Mouse (Mus musculus) erythroblast, adult 5-6 weeks (primary cell): ENCODE results near the gene Gm28041. TPM values are rescaled to one million over a fixed set of nuclear protein-coding genes. Genes with fewer than 3 reads are reported as not detected.

Experiments used
- total RNA-seq, 2 experiments: library from RNA; stranded (forward) in 1 of 2; stranded (reverse) in 1 of 2; fragments of 150-400 nt in 1 of 2; fragments of 200-764, 138-1000 nt in 1 of 2; gene quantifications; 2 replicates each; pipeline versions ENCODE4 v1.2.3 to v1.2.4; 2015 to 2017; ENCODE audit warnings: low replicate concordance in 2 of 2

Gene Gm28041
- total RNA-seq, 2 experiments from 2014 or later = not detected

Other genes with a start within 250 kb of the Gm28041 start
- gene Rsl1, start 202.6 kb downstream of the Gm28041 start, total RNA-seq (2015; ENCODE audit: low replicate concordance) = 2.3 TPM in 1 of 2 replicates, not detected in the other
- 0.60 TPM in 1 of 2 replicates, not detected in the other for gene Rsl1, start 202.6 kb downstream of the Gm28041 start, total RNA-seq (2017; ENCODE audit: low replicate concordance)
- gene Zfp455, start 181.2 kb downstream of the Gm28041 start, total RNA-seq (2015; ENCODE audit: low replicate concordance) = 1.5 and 3.1 TPM in 2 replicates
- 1.4 TPM in 1 of 2 replicates, not detected in the other for gene Zfp455, start 181.2 kb downstream of the Gm28041 start, total RNA-seq (2017; ENCODE audit: low replicate concordance)
- 3.3 TPM in 1 of 2 replicates, not detected in the other for gene Zfp458, start 97.3 kb downstream of the Gm28041 start, total RNA-seq (2015; ENCODE audit: low replicate concordance)
- gene Zfp458, start 97.3 kb downstream of the Gm28041 start, total RNA-seq (2017; ENCODE audit: low replicate concordance) = 2.7 TPM in 1 of 2 replicates, not detected in the other
- not detected in 2 replicates for gene Zfp457, start 69.2 kb downstream of the Gm28041 start, total RNA-seq (2015; ENCODE audit: low replicate concordance)
- 0.56 TPM in 1 of 2 replicates, not detected in the other for gene Zfp457, start 69.2 kb downstream of the Gm28041 start, total RNA-seq (2017; ENCODE audit: low replicate concordance)
- 4.0 and 5.0 TPM in 2 replicates for gene Zfp595, start 43.2 kb downstream of the Gm28041 start, total RNA-seq (2015; ENCODE audit: low replicate concordance)
- gene Zfp595, start 43.2 kb downstream of the Gm28041 start, total RNA-seq (2017; ENCODE audit: low replicate concordance) = 2.0 and 7.8 TPM in 2 replicates
- gene Gm28044, start 15.2 kb downstream of the Gm28041 start, total RNA-seq (2015; ENCODE audit: low replicate concordance) = not detected in 2 replicates
- not detected in 2 replicates for gene Gm28044, start 15.2 kb downstream of the Gm28041 start, total RNA-seq (2017; ENCODE audit: low replicate concordance)
- gene Zfp953, start 15.1 kb downstream of the Gm28041 start, total RNA-seq (2015; ENCODE audit: low replicate concordance) = 3.1 and 5.0 TPM in 2 replicates
- gene Zfp953, start 15.1 kb downstream of the Gm28041 start, total RNA-seq (2017; ENCODE audit: low replicate concordance) = 6.8 and 7.6 TPM in 2 replicates
- gene Zfp456, start 77 bp upstream of the Gm28041 start, total RNA-seq (2015; ENCODE audit: low replicate concordance) = 0.19 and 0.63 TPM in 2 replicates
- gene Zfp456, start 77 bp upstream of the Gm28041 start, total RNA-seq (2017; ENCODE audit: low replicate concordance) = 0.56 and 1.5 TPM in 2 replicates
- 3.5 and 7.7 TPM in 2 replicates for gene Zfp429, start 24.1 kb upstream of the Gm28041 start, total RNA-seq (2015; ENCODE audit: low replicate concordance)
- 3.5 and 3.6 TPM in 2 replicates for gene Zfp429, start 24.1 kb upstream of the Gm28041 start, total RNA-seq (2017; ENCODE audit: low replicate concordance)
- gene Zfp459, start 45.7 kb upstream of the Gm28041 start, total RNA-seq (2015; ENCODE audit: low replicate concordance) = 0.42 TPM in 1 of 2 replicates, not detected in the other
- 1.7 TPM in 2 replicates for gene Zfp459, start 45.7 kb upstream of the Gm28041 start, total RNA-seq (2017; ENCODE audit: low replicate concordance)
- gene Zfp874a, start 75.9 kb upstream of the Gm28041 start, total RNA-seq (2015; ENCODE audit: low replicate concordance) = 72.8 and 75.0 TPM in 2 replicates
- 112 and 135 TPM in 2 replicates for gene Zfp874a, start 75.9 kb upstream of the Gm28041 start, total RNA-seq (2017; ENCODE audit: low replicate concordance)
- 48.9 and 51.3 TPM in 2 replicates for gene Zfp874b, start 108.5 kb upstream of the Gm28041 start, total RNA-seq (2015; ENCODE audit: low replicate concordance)
- 71.6 and 103 TPM in 2 replicates for gene Zfp874b, start 108.5 kb upstream of the Gm28041 start, total RNA-seq (2017; ENCODE audit: low replicate concordance)
- gene Zfp58, start 124.8 kb upstream of the Gm28041 start, total RNA-seq (2015; ENCODE audit: low replicate concordance) = 1.5 TPM in 1 of 2 replicates, not detected in the other
- gene Zfp58, start 124.8 kb upstream of the Gm28041 start, total RNA-seq (2017; ENCODE audit: low replicate concordance) = 1.0 and 2.1 TPM in 2 replicates
- gene Gm26965, start 150.4 kb upstream of the Gm28041 start, total RNA-seq (2015; ENCODE audit: low replicate concordance) = not detected in 2 replicates
- gene Gm26965, start 150.4 kb upstream of the Gm28041 start, total RNA-seq (2017; ENCODE audit: low replicate concordance) = not detected in 2 replicates
- 5.8 and 7.1 TPM in 2 replicates for gene Zfp87, start 150.4 kb upstream of the Gm28041 start, total RNA-seq (2015; ENCODE audit: low replicate concordance)
- 10.6 and 23.1 TPM in 2 replicates for gene Zfp87, start 150.4 kb upstream of the Gm28041 start, total RNA-seq (2017; ENCODE audit: low replicate concordance)
- gene Zfp748, start 178.1 kb upstream of the Gm28041 start, total RNA-seq (2015; ENCODE audit: low replicate concordance) = 3.3 and 6.7 TPM in 2 replicates
- gene Zfp748, start 178.1 kb upstream of the Gm28041 start, total RNA-seq (2017; ENCODE audit: low replicate concordance) = 2.9 and 4.6 TPM in 2 replicates
- gene Zfp729b, start 234.0 kb upstream of the Gm28041 start, total RNA-seq (2015; ENCODE audit: low replicate concordance) = 1.9 and 5.2 TPM in 2 replicates
- 2.4 and 4.6 TPM in 2 replicates for gene Zfp729b, start 234.0 kb upstream of the Gm28041 start, total RNA-seq (2017; ENCODE audit: low replicate concordance)